Mouse (Mus musculus) ES-Bruce4 (cell line): ENCODE measurements around the gene Timeless.
"Not testable (repeated sequence)": the region's sequence is repeated elsewhere in the genome, so short reads cannot be mapped to it uniquely, and the experiment has no call there.

ENCODE experiments used
- CTCF ChIP-seq: IDR thresholded peaks from one replicate; pipeline ENCODE4 v1.8.1; 2011; ENCODE audit warnings: low read depth, low read length
- EP300 ChIP-seq: IDR thresholded peaks from 2 replicates; pipeline ENCODE4 v1.6.1; 2011; ENCODE audit warnings: low read depth, low read length; ENCODE audit not compliant: insufficient read depth
- POLR2A ChIP-seq: IDR thresholded peaks from one replicate; pipeline ENCODE4 v1.8.1; 2011; ENCODE audit warnings: low read length; ENCODE audit not compliant: insufficient read depth

DNA sequence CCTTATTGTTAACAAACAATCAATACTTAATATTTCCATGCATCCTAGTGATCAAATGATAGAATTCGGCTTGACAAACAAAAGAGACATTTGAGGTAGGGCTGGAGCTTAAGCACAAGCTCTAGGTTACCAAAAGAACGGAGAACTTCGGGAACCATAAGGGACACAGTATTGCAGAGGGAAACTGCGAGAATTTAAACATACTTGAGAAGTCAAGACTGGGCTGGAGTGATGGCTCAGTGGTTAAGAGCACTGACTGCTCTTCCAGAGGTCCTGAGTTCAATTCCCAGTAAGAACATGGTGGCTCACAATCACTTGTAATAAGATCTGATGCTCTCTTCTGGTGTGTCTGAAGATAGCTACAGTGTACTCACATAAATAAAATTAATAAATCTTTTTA lies 17.8 kb upstream of the Timeless start:
- not testable (repeated sequence) for TF ChIP-seq CTCF, POLR2A, EP300
